In the genomic region with DNA sequence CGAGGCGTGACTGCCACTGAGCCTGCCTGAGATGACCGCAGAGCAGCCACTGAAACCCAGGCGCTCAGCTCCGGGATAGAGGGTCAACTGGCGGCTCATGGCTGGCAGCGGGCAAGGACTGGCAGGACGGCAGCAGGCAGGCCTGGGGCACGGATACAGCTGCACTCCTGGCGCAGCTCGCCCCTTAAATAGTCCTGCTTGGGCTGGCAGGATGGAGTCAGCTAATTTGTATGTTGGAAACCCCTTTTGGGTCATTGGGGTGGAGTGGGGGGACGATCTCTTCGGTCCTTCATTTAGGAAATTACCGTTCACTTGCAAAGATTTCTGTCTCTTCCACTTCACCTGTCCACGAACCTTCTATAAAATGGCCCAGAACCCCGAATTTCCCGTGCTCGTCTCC, we compare ENCODE assay signal across 23 mouse cellular contexts. TPM values are rescaled to one million over a fixed set of nuclear protein-coding genes. Genes with fewer than 3 reads are reported as not detected.
"Had no signal": no experiment of that assay in that cellular context is flagged by ENCODE, and none has a peak within 500 bp of the region (broad histone marks: within the 10 kb centered on the region; RNA-seq: fewer than 3 reads in every experiment).

Gene Krt72, minus strand, starts transcription at position 101 of the 400 bp plus-strand sequence.

- H3K9ac ChIP-seq: neural tube, embryonic 13.5 days; neural tube, embryonic 15.5 days; stomach, embryonic 15.5 days had no signal

- H3K9me3 ChIP-seq: neural tube, embryonic 13.5 days; neural tube, embryonic 15.5 days; stomach, embryonic 15.5 days had no signal

- H3K4me1 ChIP-seq: stomach, embryonic 15.5 days had no signal

- H3K36me3 ChIP-seq: neural tube, embryonic 13.5 days; neural tube, embryonic 15.5 days; stomach, embryonic 15.5 days had no signal

- H3K4me2 ChIP-seq: neural tube, embryonic 13.5 days; neural tube, embryonic 15.5 days; stomach, embryonic 15.5 days had no signal

- DNase-seq: right cerebral cortex, adult 18-20 months; right cerebral cortex, postnatal 14 days; right cerebral cortex, postnatal 25 days; right cerebral cortex, postnatal 4 days; spleen, adult 18-20 months; thymus, adult 18-20 months; thymus, adult 2 months; thymus, postnatal 14 days; thymus, postnatal 25 days; thymus, postnatal 36 days; thymus, postnatal 4 days had no signal

- H3K27ac ChIP-seq: neural tube, embryonic 13.5 days; neural tube, embryonic 15.5 days; stomach, embryonic 15.5 days; stomach, postnatal 0 days had no signal

- H3K4me3 ChIP-seq: neural tube, embryonic 13.5 days; neural tube, embryonic 15.5 days; stomach, embryonic 15.5 days had no signal

- H3K27me3 ChIP-seq: neural tube, embryonic 13.5 days; neural tube, embryonic 15.5 days; stomach, embryonic 15.5 days had no signal

RNA-seq across cellular contexts. Expression of gene Krt72, which starts in this region (rescaled TPM):
- total RNA-seq: neutrophil, adult 5-6 weeks had no signal
- polyA plus RNA-seq: neural tube, embryonic 13.5 days; neural tube, embryonic 14.5 days; neural tube, embryonic 15.5 days; small intestine, adult 2 months; spleen, adult 2 months; stomach, embryonic 14.5 days; stomach, embryonic 15.5 days; stomach, embryonic 16.5 days; stomach, postnatal 0 days; testis, adult 2 months; urinary bladder, adult 2 months had no signal
